Mouse (Mus musculus): ENCODE results near the gene Dennd4b. TPM values are rescaled to one million over a fixed set of nuclear protein-coding genes. Genes with fewer than 3 reads are reported as not detected.

Dennd4b gene
- total RNA-seq (2023) = 174 to 184 TPM (median 178 TPM) in 4 replicates

DNA sequence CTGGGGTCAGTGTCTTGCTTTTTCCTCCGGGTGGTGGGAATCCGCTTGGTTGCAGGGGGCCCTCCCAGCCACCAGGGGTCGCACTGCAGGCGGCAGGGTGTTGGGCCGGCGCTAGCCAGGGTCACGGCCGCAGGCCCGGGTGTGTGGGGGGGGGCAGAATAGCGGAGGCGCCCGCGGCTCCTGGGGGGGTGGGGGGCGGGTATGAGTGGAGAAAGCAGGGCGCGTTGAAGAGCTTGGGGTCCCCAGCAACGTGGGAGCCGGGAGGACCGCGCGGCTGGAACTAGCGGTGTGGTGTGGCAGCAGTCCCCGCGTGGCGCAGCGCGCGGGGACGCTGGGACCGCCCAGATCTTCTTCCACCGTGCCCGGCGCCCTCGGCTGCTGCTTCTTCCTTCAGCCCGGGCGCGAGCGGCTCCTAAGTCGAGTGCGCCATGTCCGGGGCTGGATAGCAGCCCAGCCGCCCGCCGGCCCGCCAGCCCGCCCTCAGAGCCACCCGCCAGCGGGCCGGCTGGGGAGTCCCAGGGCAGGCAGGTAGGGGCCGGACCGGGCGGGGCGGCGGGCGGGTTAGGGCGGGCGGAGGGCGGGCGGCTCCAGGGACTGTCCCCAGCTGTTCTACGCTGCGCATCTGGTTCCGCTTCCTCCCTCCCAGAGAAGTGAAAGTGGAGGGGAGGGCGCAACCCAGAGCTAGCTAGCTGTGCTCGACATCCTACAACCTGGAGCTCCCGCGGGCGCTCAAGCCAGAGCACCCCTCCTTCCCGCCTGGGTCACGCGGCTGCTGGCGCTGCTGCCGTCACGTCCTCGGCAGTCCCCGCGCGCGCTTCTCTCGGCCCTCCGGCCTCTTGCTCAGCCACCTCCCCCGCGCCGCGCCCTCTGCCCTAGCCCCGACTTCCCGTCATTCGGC lies at the start of gene Dennd4b:
Gene Dennd4b (plus strand): TSS at position 152 of the 898 bp plus-strand sequence.

DNA sequence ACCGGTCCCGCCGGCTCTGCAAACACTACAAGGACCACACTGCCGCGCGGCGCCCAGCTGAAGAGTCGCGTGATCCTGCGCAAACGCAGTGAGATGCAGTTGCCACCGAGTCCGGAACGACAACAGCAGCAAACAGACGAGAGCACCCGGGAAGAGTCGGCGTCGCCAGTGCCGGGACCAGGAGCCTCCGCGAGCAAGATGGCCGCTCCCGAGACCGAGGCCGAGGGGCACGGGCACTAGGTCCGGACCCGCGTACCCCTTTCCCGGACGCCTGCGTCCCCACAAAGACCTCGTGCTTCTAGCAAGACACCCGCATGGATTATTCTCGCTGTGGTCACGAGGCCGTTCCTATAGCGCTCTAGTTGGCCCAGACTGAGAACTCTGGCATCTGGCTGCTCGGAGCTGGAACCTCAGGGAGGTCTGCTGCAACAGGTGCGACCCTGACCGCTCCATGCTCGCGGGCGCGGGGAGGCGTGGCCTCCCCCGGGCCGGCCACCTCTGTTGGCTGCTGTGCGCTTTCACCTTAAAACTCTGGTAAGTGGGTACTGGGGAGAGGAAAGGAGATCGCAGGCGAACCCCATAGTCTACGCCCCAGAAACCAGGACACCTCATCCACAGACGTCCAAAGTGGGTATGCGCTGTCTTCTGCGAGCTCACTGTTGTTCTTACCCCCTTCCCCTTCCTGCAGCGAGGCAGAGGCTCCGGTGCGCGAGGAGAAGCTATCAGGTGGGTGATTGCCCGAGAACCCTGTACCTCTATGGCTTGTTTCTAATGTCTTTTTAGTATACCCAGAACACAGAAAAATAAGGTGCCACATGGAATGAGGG lies 33.3 kb upstream of the Dennd4b start, which contains the start of gene Jtb:
Gene Jtb (plus strand): TSS at position 91 of the 827 bp plus-strand sequence.

DNA sequence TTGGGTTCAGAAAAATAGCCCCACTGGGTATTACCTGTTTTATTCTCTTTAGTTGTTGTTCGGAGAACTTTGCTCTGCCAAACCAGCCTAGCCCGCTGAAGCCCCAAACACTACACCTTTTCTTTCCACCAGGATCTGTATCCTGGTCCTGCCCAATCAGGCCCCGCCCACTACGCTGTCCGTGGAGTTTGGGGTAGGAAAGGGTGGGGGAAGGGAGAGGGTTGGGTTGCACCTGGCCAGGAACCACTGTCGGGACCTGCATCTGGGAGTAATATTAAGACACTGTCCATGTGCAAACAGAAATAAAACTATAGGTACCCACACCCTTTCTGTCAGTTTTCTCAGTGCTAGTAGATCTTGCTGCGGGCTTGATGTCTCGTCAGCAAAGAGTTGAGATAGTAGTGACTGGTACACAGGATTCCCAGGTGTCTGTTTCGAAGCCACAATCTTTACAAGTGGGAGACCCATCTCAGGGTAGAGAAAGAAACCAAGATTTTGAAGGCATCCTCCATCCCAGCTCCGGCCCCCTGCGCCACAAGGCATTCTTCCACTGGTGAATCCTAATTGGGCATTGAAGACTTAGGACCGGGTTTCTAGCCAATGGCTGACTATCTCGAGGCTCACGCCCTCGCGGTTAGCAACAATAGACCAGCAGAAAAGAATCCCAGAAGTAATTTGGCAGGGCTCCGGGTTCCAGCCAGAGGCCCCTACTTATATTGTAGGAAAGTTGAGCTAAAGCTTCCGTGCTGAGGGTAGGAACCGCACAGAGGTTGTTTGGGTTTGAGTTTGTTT lies 21.8 kb upstream of the Dennd4b start, which contains the start of gene Creb3l4:
Gene Creb3l4 (minus strand): TSS at position 529 of the 792 bp plus-strand sequence.

DNA sequence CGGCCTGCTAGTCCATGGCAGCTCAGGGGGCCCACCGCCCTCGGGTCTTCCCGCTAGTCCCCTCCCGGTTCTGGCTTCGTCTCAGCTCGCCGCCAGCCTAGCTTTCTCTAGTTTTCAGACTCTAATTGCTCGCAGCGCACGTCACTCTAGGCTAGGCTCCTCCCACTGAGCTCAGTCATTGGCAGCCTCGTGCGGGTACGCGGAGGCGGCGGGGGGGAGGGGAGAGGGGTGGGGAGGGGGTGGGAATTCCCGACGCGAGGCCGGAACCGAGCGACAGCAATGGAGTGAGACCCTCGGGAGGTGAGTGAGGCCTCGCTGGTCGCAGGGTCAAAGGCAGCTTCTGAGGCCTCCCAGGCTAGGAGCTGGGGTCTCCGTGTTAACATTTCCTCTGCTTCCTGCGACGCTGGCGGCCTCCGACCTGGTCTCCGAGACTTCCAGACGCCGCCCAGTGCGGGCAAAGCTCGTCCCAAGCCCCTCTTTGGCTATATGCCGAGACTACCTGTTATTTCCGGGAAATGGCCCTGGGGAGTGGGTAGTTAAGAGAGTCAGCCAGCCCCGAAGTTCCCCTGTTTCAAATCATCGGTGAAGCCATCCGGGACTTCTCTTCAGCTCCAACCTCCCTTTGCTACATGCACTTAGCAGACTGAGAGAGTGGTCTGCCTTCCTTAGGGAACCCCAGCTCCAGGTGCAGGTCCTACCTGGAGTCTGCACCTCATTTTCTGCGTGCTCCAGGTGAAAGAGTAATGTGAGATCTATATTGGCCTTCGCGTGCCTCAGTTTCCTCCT lies 16.8 kb upstream of the Dennd4b start, which contains the start of gene Slc39a1:
Gene Slc39a1 (plus strand): TSS at position 213 of the 786 bp plus-strand sequence.

DNA sequence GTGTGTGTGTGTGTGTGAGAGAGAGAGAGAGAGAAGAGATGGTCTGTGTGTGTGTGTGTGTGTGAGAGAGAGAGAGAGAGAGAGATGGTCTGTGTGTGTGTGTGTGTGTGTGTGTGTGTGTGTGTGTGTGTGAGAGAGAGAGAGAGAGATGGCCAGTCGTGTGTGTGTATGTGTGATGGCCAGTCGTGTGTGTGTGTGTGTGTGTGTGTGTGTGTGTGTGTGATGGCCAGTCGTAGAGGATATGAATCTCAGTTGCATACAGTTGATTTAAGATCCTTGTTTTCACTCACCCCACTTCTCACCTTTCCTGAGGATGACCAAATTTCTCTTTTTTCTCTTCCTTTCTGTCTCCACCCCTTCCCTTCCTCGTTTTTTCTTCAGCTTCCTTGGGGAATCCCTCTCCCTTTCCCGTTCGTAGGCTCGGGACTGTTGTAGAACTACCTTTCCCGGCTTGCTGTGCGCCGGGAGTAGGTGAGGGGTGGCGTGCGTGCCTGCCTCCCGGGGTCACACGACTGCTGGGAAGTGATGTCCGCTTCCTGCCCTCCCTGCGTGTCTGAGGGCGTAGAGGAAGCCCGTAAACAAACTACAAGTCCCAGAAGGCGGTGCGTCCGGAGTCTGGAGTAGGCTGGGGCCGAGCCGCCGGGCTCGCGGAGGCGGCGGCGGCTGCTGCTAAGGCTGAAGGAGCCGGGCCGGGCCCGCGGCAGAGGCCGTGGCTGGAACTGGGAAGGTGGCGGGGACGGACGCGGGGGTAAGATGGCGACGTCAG lies 11.1 kb upstream of the Dennd4b start, which contains the start of gene Crtc2:
Gene Crtc2 (plus strand): TSS at position 511 of the 766 bp plus-strand sequence.

DNA sequence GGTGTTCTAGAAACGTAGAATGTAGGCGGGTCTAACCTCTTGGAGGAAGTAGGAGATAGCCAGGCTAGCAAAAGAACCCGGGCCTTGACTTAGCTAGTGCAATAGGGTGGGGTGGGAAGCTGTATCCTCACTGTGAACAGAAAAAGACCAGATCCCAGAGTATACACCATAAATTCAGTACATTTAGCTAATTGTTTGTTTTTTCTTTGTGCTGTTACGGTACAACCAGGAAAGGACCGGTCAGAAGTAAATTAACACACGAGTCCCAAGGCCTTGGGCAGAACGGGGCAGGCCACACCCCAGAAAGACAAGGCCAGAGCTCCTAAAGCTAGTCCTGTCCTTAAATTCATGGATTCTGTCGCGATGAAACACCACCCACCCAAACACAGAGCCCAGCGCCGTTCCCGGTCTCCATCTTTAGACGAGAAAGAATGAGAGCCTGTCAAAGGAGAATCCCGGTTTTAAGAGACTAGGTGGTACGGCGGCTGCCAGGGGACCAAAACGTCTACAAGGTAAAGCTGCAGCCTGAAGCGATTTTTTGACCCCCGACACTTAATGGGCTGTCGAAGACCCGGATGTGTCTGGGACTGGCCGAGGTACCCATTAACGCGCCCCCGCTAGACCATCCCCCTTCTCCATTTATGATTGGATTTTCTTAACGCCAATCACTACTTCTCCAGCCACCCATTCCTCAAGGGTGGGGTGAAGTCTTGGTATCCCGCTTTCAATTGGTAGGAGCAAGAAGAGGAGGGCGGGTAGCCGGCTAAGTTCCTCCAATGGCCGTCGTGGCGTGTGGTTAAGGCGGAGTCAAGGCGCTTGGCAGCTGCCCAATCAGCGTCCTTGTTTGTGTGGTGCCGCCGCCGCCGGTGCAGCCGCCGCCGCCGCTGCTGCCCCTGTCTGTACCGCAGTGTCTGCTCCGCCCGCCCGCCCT lies 27.6 kb downstream of the Dennd4b start, which contains the start of gene Gatad2b:
Gene Gatad2b (plus strand): TSS at position 834 of the 931 bp plus-strand sequence.

Other genes starting within 250 kb of the Dennd4b start
- 107 to 116 TPM (median 114 TPM) in 4 replicates for gene 4933434E20Rik, start 213.5 kb upstream of the Dennd4b start, total RNA-seq (2023)
- gene Ubap2l, start 212.6 kb upstream of the Dennd4b start, total RNA-seq (2023) = 331 to 385 TPM (median 358 TPM) in 4 replicates
- 545 to 588 TPM (median 552 TPM) in 4 replicates for gene Tpm3, start 192.5 kb upstream of the Dennd4b start, total RNA-seq (2023)
- gene Nup210l, start 161.1 kb upstream of the Dennd4b start, total RNA-seq (2023) = 1.7 to 2.5 TPM (median 1.9 TPM) in 4 replicates
- gene Rps27, start 51.5 kb upstream of the Dennd4b start, total RNA-seq (2023) = 9,520 to 10,422 TPM (median 10,240 TPM) in 4 replicates
- gene Rab13, start 51.5 kb upstream of the Dennd4b start, total RNA-seq (2023) = 0.72 to 0.92 TPM in 2 of 4 replicates, not detected in the others
- gene Jtb, start 33.6 kb upstream of the Dennd4b start, total RNA-seq (2023) = 83.4 to 92.8 TPM (median 90.6 TPM) in 4 replicates
- not detected in 4 replicates for gene Creb3l4, start 21.7 kb upstream of the Dennd4b start, total RNA-seq (2023)
- 25.9 to 33.1 TPM (median 28.9 TPM) in 4 replicates for gene Slc39a1, start 17.0 kb upstream of the Dennd4b start, total RNA-seq (2023)
- gene Crtc2, start 11.0 kb upstream of the Dennd4b start, total RNA-seq (2023) = 187 to 216 TPM (median 200 TPM) in 4 replicates
- gene Gatad2b, start 28.0 kb downstream of the Dennd4b start, total RNA-seq (2023) = 124 to 137 TPM (median 130 TPM) in 4 replicates
- gene Slc27a3, start 124.8 kb downstream of the Dennd4b start, total RNA-seq (2023) = 0.91 to 1.4 TPM (median 1.1 TPM) in 4 replicates
- 50.2 to 54.0 TPM (median 52.5 TPM) in 4 replicates for gene Ints3, start 168.4 kb downstream of the Dennd4b start, total RNA-seq (2023)
- gene Npr1, start 200.7 kb downstream of the Dennd4b start, total RNA-seq (2023) = not detected in 4 replicates
- gene Ilf2, start 210.9 kb downstream of the Dennd4b start, total RNA-seq (2023) = 92.2 to 99.3 TPM (median 93.2 TPM) in 4 replicates
- gene Snapin, start 225.8 kb downstream of the Dennd4b start, total RNA-seq (2023) = 56.1 to 60.1 TPM (median 57.1 TPM) in 4 replicates
- gene Chtop, start 244.3 kb downstream of the Dennd4b start, total RNA-seq (2023) = 193 to 200 TPM (median 196 TPM) in 4 replicates
- gene S100a1, start 249.2 kb downstream of the Dennd4b start, total RNA-seq (2023) = 0.95 to 1.3 TPM in 2 of 4 replicates, not detected in the others
- 14.6 to 23.9 TPM (median 17.6 TPM) in 4 replicates for gene S100a13, start 249.2 kb downstream of the Dennd4b start, total RNA-seq (2023)

Measured in B cell, adult 62 days (primary cell).